Mouse (Mus musculus): ENCODE data around the gene Nodal.

GRCm38 (mm10) chr10:61447581-61448353 is 30.0 kb downstream of the Nodal start:
- TF ChIP-seq CTCF (IDR thresholded peaks at IDR 0.05; ENCODE audit: borderline replicate concordance, control insufficient read depth, extremely low read depth, insufficient read depth, low read length, poor library complexity) (no peak), POLR2A (IDR thresholded peaks at IDR 0.05; ENCODE audit: control insufficient read depth, extremely low read depth, insufficient read depth, low read length, poor library complexity) (no peak)

All from thymus, adult 2 months (tissue).